Mouse (Mus musculus) testis, adult 2 months (tissue): ENCODE results near the gene Fam161a. TPM values are rescaled to one million over a fixed set of nuclear protein-coding genes. Genes with fewer than 3 reads are reported as not detected.

Source experiments
- H3K27ac ChIP-seq: fragments of 200-500 bp; 2 replicates; pipeline ENCODE4 v1.5.1; 2012; ENCODE audit warnings: low read depth, low read length; ENCODE audit not compliant: control insufficient read depth, insufficient read depth
- H3K27me3 ChIP-seq: fragments of 200-500 bp; 2 replicates; pipeline ENCODE4 v1.6.1; 2012; ENCODE audit warnings: mild to moderate bottlenecking, low read length, moderate library complexity; ENCODE audit not compliant: control insufficient read depth, insufficient read depth
- H3K36me3 ChIP-seq: fragments of 200-500 bp; 2 replicates; pipeline ENCODE4 v1.6.1; 2012; ENCODE audit warnings: mild to moderate bottlenecking, low read length; ENCODE audit not compliant: control insufficient read depth, insufficient read depth
- H3K4me1 ChIP-seq: fragments of 200-500 bp; 2 replicates; pipeline ENCODE4 v1.6.1; 2012; ENCODE audit warnings: low read length; ENCODE audit not compliant: control insufficient read depth, insufficient read depth
- H3K4me3 ChIP-seq: fragments of 200-500 bp; 2 replicates; pipeline ENCODE4 v1.5.1; 2012; ENCODE audit warnings: low read depth, mild to moderate bottlenecking, low read length, moderate library complexity, mixed read lengths; ENCODE audit not compliant: control insufficient read depth
- CTCF ChIP-seq: fragments of 200-500 bp; IDR thresholded peaks from 2 replicates; pipeline ENCODE4 v1.5.1; 2012; ENCODE audit warnings: low read depth, mild to moderate bottlenecking, inconsistent platforms, low read length, moderate library complexity; ENCODE audit not compliant: control insufficient read depth, insufficient read depth, insufficient replicate concordance
- POLR2A ChIP-seq: fragments of 200-500 bp; IDR thresholded peaks from 2 replicates; pipeline ENCODE4 v1.6.1; 2012; ENCODE audit warnings: low read depth, mild to moderate bottlenecking, inconsistent platforms, low read length, moderate library complexity; ENCODE audit not compliant: control insufficient read depth
- polyA plus RNA-seq: library from polyadenylated mRNA; depleted of rRNA; stranded (reverse); fragments of >200 nt; gene quantifications from 2 replicates; pipeline ENCODE4 v1.2.3, GENCODE M21; 2012

Gene Fam161a
- polyA plus RNA-seq, 1 experiment: 75.9 TPM

- Histone ChIP-seq H3K27me3 (no peaks in the 10 kb centered on the region), H3K4me1 (peaks cover 3% of the 10 kb centered on the region; the same call in 1 of the 2 replicates), H3K4me3 (peak overlapping the region; percentile 98), H3K36me3 (no peaks in the 10 kb centered on the region; the same call in none of the 2 replicates), H3K27ac (peak overlapping the region; percentile 9; the same call in 1 of the 2 replicates)
- TF ChIP-seq POLR2A: no peak
Measured at GRCm38 (mm10) chr11:22991218-22991835, 16.0 kb upstream of the Fam161a start.

DNA sequence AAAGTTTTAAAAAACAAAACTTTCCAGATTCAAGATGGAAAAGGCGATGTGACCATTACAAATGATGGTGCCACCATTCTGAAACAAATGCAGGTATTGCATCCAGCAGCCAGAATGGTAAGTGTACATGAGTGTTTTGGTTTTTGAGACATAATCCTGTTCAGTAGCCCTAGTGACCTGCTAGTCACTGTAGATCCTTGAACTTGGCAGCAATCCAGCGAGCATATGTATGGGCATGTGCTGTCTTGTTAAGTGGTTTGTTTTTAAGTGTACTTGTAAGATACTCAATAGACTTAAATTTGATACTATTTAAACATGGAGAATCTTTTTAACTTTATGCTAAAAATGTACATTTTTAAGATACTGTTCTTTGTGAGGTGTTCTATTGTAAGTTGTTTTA is 13.1 kb upstream of the Fam161a start:
- H3K27me3 ChIP-seq: no peaks in the 10 kb centered on the region
- H3K36me3 ChIP-seq: no peaks in the 10 kb centered on the region; the same call in none of the 2 replicates
- H3K4me3 ChIP-seq: no peak overlapping the region
- no peak for TF ChIP-seq POLR2A
- TF ChIP-seq CTCF: no peak
- H3K27ac ChIP-seq: no peak overlapping the region
- peaks cover 3% of the 10 kb centered on the region; the same call in 1 of the 2 replicates for H3K4me1 ChIP-seq

DNA sequence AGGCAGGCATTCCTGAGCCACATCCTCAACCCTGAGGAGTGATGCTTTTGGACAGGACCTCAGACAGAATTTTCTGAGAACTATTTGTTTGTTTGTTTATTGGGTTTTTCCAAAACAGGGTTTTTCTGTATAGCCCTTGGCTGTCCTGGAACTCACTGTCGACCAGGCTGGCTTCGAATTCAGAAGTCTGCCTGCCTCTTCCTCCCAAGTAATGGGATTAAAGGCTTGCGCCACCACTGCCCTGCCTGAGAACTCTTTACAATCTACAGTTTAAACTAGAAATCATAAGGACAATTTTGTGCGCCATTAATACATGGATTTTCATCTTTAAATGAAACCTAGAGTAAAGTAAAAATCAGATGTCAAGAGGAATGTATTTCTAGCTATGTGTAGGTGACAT is 11.9 kb upstream of the Fam161a start:
- TF ChIP-seq POLR2A (no peak), CTCF (no peak)
- Histone ChIP-seq H3K4me3 (no peak overlapping the region), H3K27me3 (no peaks in the 10 kb centered on the region), H3K4me1 (peaks cover 3% of the 10 kb centered on the region; the same call in 1 of the 2 replicates), H3K36me3 (no peaks in the 10 kb centered on the region; the same call in none of the 2 replicates), H3K27ac (no peak overlapping the region)

DNA sequence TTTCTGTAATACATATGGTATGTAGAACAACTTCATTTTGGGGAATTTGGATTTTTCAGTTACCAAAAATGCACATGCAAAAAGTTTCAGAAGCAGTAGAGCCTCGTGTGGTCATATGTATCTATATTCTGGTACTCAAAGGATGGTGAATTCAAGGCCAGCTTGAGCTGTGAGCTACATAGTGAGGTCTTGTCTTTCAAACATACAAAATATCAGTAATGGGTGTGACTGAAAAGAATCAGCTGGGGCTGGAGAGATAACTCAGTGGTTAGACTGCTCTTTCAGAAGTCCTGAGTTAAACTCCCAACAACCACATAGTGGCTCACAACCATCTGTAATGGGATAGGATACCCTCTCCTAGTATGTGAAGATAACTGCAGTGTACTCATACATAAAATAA is 9.0 kb upstream of the Fam161a start:
- no peak overlapping the region for H3K4me3 ChIP-seq

GRCm38 (mm10) chr11:23005276-23005675 is 2.1 kb upstream of the Fam161a start:
- Histone ChIP-seq H3K4me3 (no peak overlapping the region; the same call in 1 of the 2 replicates), H3K36me3 (no peaks in the 10 kb centered on the region; the same call in none of the 2 replicates), H3K27ac (no peak overlapping the region), H3K4me1 (no peaks in the 10 kb centered on the region; the same call in 1 of the 2 replicates), H3K27me3 (no peaks in the 10 kb centered on the region)
- TF ChIP-seq CTCF (no peak), POLR2A (no peak)

More for the DNA sequence above, 9.0 kb upstream of the Fam161a start:
- TF ChIP-seq CTCF: no peak
- no peak for TF ChIP-seq POLR2A
- no peak overlapping the region for H3K27ac ChIP-seq
- H3K36me3 ChIP-seq: no peaks in the 10 kb centered on the region; the same call in none of the 2 replicates
- no peaks in the 10 kb centered on the region for H3K27me3 ChIP-seq
- no peaks in the 10 kb centered on the region for H3K4me1 ChIP-seq

GRCm38 (mm10) chr11:23007166-23007480 is 208 bp upstream of the Fam161a start:
- peak overlapping the region; percentile 98 for H3K4me3 ChIP-seq
- H3K4me1 ChIP-seq: no peaks in the 10 kb centered on the region; the same call in 1 of the 2 replicates
- peak overlapping the region; percentile 96 for H3K27ac ChIP-seq
- no peak for TF ChIP-seq CTCF
- TF ChIP-seq POLR2A: no peak
- H3K27me3 ChIP-seq: no peaks in the 10 kb centered on the region
- no peaks in the 10 kb centered on the region; the same call in none of the 2 replicates for H3K36me3 ChIP-seq

- no peaks in the 10 kb centered on the region; the same call in 1 of the 2 replicates for H3K36me3 ChIP-seq
- TF ChIP-seq CTCF: no peak
- TF ChIP-seq POLR2A: peak; percentile 86
Measured at GRCm38 (mm10) chr11:23008181-23008823, 971 bp downstream of the Fam161a start.

DNA sequence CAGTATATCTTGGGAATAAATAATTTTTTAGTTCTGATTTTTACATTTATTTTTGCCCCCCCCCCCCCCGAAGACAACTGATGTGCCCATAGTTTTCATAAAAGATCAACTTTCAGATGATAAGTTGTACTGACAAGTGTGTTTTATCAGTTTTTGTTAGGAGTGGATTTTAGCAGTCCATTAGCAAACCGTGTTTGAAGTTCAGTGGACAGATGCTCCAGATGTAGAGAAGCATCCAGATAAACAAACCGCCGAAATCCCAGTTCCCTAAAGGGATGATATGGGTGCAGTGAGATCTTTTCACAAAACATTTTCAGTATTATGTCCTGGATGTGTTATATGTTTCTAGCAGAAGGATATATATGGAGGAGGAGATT is 1.5 kb downstream of the Fam161a start:
- Histone ChIP-seq H3K27ac (no peak overlapping the region), H3K4me1 (no peaks in the 10 kb centered on the region; the same call in 1 of the 2 replicates), H3K36me3 (no peaks in the 10 kb centered on the region; the same call in 1 of the 2 replicates), H3K4me3 (peak overlapping the region; percentile 23), H3K27me3 (no peaks in the 10 kb centered on the region)
- TF ChIP-seq POLR2A (no peak), CTCF (no peak)

More at GRCm38 (mm10) chr11:23008181-23008823, 971 bp downstream of the Fam161a start:
- Histone ChIP-seq H3K27me3 (no peaks in the 10 kb centered on the region), H3K4me1 (no peaks in the 10 kb centered on the region; the same call in 1 of the 2 replicates), H3K27ac (peak overlapping the region; percentile 96), H3K4me3 (peak overlapping the region; percentile 98)
